24 mouse cellular contexts compared by ENCODE assay signal in the genomic region with DNA sequence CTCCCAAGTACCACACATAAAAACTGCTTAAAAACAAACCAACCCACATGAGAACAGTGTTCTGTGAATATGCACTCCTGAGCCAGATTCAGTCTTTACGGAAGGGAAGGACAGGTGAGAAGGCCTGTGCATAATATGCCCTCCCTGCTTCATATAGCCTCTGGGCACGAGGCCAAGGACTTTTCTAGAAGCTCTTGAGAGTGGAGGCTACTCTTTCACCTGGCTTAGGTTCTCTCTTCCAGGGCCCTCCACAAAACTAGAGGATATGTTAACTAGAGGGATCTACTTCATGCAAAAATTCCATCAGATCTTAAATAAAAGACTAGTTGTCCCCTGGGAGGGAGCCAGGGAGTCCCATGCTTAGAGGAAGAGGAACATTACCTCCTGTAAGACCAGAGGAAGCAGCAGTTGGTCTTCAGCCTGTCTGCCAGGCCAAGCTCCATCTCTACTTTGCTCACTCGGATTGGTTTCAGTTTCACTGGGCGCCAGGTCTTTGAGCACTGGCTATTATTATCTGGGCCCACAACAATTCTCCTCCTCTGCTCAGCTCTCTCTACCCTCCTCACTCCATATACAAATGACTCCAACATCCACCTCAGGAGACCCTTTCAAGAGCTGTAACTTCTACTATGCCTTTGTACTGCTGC.
A peak's percentile ranks its signal among the peaks of the same experiment; 100 is the strongest.
DNase-seq lines count a peak whose midpoint lies in the region; ATAC-seq and TF ChIP-seq lines count a peak whose summit lies in the region.
"Had no signal": no experiment of that assay in that cellular context is flagged by ENCODE, and none has a peak within 500 bp of the region (broad histone marks: within the 10 kb centered on the region; RNA-seq: fewer than 3 reads in every experiment).

No protein-coding gene starts in this region.

- no peak overlapping the region for H3K4me3 ChIP-seq in gastrocnemius, adult 2 months
- peak overlapping the region; percentile 18 for H3K4me3 ChIP-seq in megakaryocyte, embryonic 14.5 days (replicated peaks)
- H3K4me3 ChIP-seq: embryonic facial prominence, embryonic 12.5 days; erythroblast, embryonic 14.5 days; forebrain, embryonic 13.5 days; heart, embryonic 12.5 days; hindbrain, embryonic 13.5 days; limb, embryonic 10.5 days; midbrain, embryonic 15.5 days; myocyte; stomach, embryonic 15.5 days had no signal

- peaks cover 31% of the 10 kb centered on the region for H3K4me1 ChIP-seq in megakaryocyte, embryonic 14.5 days
- H3K4me1 ChIP-seq: embryonic facial prominence, embryonic 12.5 days; forebrain, embryonic 13.5 days; hindbrain, embryonic 13.5 days; limb, embryonic 10.5 days; midbrain, embryonic 15.5 days; stomach, embryonic 15.5 days had no signal

- no peak for TF ChIP-seq CTCF in gastrocnemius, adult 2 months (IDR thresholded peaks at IDR 0.05)

- peaks cover 15% of the 10 kb centered on the region for H3K36me3 ChIP-seq in megakaryocyte, embryonic 14.5 days (replicated peaks; ENCODE audit: low read length)
- H3K36me3 ChIP-seq: heart, embryonic 12.5 days; hindbrain, embryonic 13.5 days; limb, embryonic 10.5 days; midbrain, embryonic 15.5 days; stomach, embryonic 15.5 days had no signal

- no peak overlapping the region for H3K27ac ChIP-seq in gastrocnemius, adult 2 months
- H3K27ac ChIP-seq: embryonic facial prominence, embryonic 12.5 days; forebrain, embryonic 13.5 days; hindbrain, embryonic 13.5 days; limb, embryonic 10.5 days; midbrain, embryonic 15.5 days; stomach, embryonic 15.5 days had no signal

- peak; percentile 34 for DNase-seq in gastrocnemius, adult 2 months
- DNase-seq in gastrocnemius, postnatal 4 days (ENCODE audit: low spot score in 2 of 2) = no peak
- no peak for DNase-seq in spleen, postnatal 14 days (ENCODE audit: low spot score in 2 of 2)
- DNase-seq in spleen, adult 12 weeks (ENCODE audit: low spot score) = no peak
- DNase-seq: adrenal gland, adult 2 months; cerebellum, adult 9-11 months; gastrocnemius, postnatal 25 days; heart, postnatal 14 days; kidney, postnatal 10 days; layer of hippocampus, adult 9-11 months; thymus, adult 2 months had no signal

- H3K9me3 ChIP-seq in megakaryocyte, embryonic 14.5 days = no peaks in the 10 kb centered on the region
- H3K9me3 ChIP-seq: embryonic facial prominence, embryonic 12.5 days; forebrain, embryonic 13.5 days; heart, embryonic 12.5 days; hindbrain, embryonic 13.5 days; limb, embryonic 10.5 days; midbrain, embryonic 15.5 days; stomach, embryonic 15.5 days had no signal

- intact Hi-C loops in gastrocnemius, adult 2 months (cut with DNase I) = no loop called here

- ATAC-seq in megakaryocyte, adult 5-6 weeks (ENCODE audit: poor library complexity, severe bottlenecking) = no peak
- ATAC-seq in hematopoietic stem cell, adult 5-6 weeks (replicated peaks in 1 of 2; ENCODE audit: insufficient read depth in 1 of 2, low FRiP score in 2 of 2, low TSS enrichment in 1 of 2, low read depth in 1 of 2, poor library complexity in 2 of 2, severe bottlenecking in 2 of 2) = peak; percentile 76 to 85; a peak in 3 of 4 replicates
- peak; percentile 46 for ATAC-seq in megakaryocyte progenitor cell, adult 5-6 weeks (replicated peaks; ENCODE audit: poor library complexity)
- ATAC-seq: forebrain, embryonic 13.5 days; midbrain, embryonic 15.5 days had no signal

- no peaks in the 10 kb centered on the region for H3K27me3 ChIP-seq in megakaryocyte, embryonic 14.5 days (replicated peaks)
- H3K27me3 ChIP-seq: embryonic facial prominence, embryonic 12.5 days; forebrain, embryonic 13.5 days; heart, embryonic 12.5 days; hindbrain, embryonic 13.5 days; midbrain, embryonic 15.5 days; stomach, embryonic 15.5 days had no signal
